Mouse (Mus musculus): Measurements from ENCODE around the gene Spag7.
A peak's percentile ranks its signal among the peaks of the same experiment; 100 is the strongest.

Gene Spag7

DNA sequence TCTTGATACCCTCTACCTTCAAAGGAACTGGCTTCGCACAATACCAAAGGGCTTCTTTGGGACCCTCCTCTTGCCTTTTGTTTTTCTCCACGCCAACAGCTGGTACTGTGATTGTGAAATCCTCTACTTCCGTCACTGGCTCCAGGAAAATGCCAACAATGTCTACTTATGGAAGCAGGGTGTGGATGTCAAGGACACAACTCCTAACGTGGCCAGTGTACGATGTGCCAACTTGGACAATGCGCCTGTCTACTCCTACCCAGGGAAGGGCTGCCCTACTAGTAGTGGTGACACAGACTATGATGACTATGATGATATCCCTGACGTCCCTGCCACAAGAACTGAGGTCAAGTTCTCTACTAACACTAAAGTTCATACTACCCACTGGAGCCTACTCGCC, 29.2 kb downstream of the Spag7 start:
- no peak for DNase-seq

DNA sequence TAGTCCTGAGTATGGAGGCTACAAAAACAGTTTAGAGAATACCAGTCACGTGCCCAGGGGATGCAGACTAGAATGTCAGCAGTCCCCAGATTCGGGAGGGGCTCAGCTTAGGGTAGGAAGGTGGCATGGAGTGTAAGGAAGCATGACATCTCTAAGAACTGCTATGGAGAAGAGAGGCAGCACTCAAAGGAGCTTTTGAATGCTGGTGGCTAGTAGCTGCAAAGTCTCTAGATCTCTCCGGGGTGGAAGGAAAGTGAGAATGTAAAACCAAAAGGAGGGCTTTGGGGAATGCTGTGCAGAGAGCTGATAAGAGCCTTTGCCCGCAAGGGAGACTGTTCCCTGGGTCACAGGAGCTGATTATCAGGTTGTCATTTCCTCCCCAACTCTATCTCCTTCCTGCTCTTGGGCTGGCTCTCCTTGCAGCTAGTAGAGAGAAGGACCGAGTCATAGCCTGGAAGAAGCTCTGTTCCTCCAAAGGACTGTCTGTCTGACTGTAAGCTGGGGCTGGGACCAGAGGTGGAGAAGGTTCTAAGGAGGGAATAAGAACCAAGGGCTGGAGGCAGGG, 30.4 kb downstream of the Spag7 start, which contains the start of gene Gp1ba:
TSS of gene Gp1ba (plus strand) at position 409 of the 565 bp plus-strand sequence.
- DNase-seq: no peak

GRCm38 (mm10) chr11:70638293-70638692, 30.9 kb downstream of the Spag7 start:
- no peak for DNase-seq

GRCm38 (mm10) chr11:70637764-70638163, 31.5 kb downstream of the Spag7 start:
- DNase-seq: no peak

GRCm38 (mm10) chr11:70635601-70636000, 33.6 kb downstream of the Spag7 start:
- DNase-seq: no peak

DNA sequence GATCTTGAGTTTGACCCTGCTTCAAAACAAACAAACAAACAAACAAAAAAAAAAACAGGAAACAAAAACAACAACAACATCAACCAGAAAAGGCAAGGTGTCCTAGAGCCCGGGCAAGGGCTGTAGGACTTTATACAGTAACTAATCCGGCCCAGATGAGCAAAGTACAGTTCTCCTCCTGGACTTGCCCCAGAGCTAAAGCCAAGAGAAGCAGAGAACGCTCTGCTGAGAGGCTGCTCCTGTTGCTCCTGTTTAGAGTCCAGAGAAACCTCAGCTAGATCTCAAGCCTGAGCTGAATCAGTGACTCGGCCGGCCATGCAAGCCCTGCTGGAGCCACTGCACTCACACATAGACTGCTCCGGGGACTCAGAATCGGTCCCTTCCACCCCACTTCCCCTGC, 39.1 kb downstream of the Spag7 start:
- DNase-seq: no peak

GRCm38 (mm10) chr11:70629557-70629956, 39.7 kb downstream of the Spag7 start:
- DNase-seq: no peak

DNA sequence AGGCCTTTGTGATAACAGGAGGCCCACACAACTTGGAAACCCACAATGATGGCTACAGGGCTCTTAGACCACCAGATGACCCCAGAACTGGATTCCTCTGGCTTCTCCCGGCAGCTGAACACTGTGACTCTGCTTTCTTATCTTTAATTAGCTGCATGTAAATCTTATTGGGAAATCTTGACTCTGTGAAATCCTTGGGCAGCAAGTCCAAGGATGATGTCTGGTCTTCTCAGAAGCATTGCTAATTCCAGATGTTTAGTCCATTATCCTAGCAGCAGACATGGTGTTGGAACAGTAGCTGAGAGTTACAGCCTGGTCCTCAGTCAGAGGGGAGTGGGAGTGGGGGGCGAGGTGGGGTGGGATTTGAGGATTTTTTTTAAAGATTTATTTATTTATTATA, 40.8 kb downstream of the Spag7 start:
- DNase-seq: no peak

- DNase-seq: no peak
These were observed 42.3 kb downstream of the Spag7 start for GRCm38 (mm10) chr11:70626877-70627276.

- peak; percentile 59 for DNase-seq
These were observed 43.7 kb downstream of the Spag7 start for GRCm38 (mm10) chr11:70625473-70625872.

DNA sequence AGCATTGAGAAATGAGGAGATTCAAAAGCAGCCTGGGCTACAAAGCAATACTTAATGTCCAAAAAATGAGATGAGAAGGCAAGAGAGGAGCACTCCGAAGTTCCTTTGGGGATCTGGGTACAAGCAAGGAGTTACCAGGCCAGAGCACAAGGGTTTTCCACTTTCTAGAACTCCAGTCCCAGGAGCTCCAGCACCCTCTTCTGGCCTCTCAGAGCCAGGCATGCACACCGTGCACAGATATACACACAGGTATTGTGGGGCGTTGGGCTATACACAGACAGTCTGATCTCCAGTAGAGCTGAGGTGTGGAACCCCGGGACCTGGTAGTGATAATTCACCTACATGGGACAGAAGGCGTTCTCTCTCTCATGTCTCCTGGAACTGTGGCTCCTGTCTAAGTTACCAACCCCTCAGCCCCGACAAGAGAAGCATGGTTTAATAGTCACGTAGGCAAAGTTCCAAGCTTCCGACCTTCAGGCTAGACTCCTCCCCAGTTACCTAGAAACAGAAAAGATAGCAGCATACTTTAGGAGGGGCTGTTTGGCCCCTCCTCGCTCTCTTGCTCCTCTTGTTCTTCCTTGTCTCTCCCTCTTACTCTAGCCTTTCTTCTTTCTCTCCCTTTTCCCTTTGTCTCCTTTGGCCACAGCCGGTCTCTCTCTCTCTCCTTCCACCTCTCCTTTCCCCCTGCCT, 46.0 kb downstream of the Spag7 start:
- no peak for DNase-seq

GRCm38 (mm10) chr11:70621972-70622814, 47.0 kb downstream of the Spag7 start:
- DNase-seq: no peak

DNA sequence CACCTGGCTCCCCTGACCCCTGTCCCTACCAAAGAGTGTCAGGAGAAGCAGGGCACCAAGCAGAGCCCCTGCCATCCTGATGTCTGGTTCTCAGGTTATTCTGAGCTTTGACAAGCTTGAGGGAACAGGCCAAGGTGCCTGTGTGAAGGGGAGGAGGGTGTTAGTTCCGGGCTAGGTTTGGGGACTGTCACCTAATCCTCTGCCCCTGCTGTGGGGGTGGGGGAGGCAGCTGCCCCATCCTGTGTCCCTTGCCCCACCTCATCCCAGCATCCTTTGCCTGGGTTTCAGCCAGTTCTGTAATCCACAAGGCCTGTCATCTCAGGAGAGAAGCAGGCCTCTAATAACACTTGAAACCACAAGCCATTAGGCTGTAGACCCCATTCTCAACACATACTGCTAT, 50.1 kb downstream of the Spag7 start, which contains the start of gene Chrne:
TSS of gene Chrne (minus strand) at position 116 of the 400 bp plus-strand sequence.
- DNase-seq: no peak

DNA sequence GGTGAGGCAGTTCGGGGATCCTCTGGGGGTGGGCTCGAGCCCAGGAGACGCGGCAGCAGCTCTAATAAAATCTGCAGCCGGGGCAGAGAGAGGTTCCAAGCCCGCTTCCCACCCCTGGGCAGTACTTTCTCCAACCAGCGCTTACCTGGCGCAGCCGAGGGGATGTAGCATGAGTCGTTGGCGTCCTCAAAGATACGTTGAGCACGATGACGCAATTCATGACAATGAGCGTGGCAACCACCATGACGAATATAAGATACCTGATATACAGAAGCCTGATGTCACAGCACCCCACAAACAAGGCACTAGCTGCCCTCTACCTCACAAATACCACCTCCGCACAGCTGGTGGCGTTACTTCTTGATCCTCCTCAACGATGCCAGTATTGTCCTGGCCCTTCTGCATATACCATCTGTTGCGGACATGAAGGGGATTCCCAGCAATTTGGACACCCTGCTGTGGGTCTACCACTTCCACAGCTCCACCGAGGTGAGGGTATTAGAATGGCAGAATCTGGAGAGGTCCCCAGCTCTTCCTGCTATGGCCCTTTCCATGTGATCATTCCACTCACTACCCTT, 53.6 kb downstream of the Spag7 start, which contains the start of gene 4930544D05Rik:
TSS of gene 4930544D05Rik (plus strand) at position 333 of the 578 bp plus-strand sequence.
- DNase-seq: no peak

GRCm38 (mm10) chr11:70615074-70615473, 54.1 kb downstream of the Spag7 start:
- DNase-seq: no peak
